Mouse (Mus musculus) heart, postnatal 10 days (tissue): ENCODE results near the gene Eml1. TPM values are rescaled to one million over a fixed set of nuclear protein-coding genes. Genes with fewer than 3 reads are reported as not detected.

Source experiments
- DNase-seq, 2 experiments: peaks; one replicate each; pipeline ENCODE4 v3.0.0; 2021
- intact Hi-C: fragments of 180-260 bp; cut with DNase I; formaldehyde crosslinking; loops from one replicate; pipeline ENCODE4 v1.15.1; 2025
- total RNA-seq, 2 experiments: library from RNA; stranded (reverse); gene quantifications; 2 replicates each; pipeline ENCODE4 v1.2.3; 2021

Gene Eml1
- total RNA-seq, 2 experiments from 2014 or later: 82.1 to 94.6 TPM

- DNase-seq: no peak
- intact Hi-C loops: no loop called here
Observed at GRCm38 (mm10) chr12:108371429-108371765, 640 bp downstream of the Eml1 start.

DNA sequence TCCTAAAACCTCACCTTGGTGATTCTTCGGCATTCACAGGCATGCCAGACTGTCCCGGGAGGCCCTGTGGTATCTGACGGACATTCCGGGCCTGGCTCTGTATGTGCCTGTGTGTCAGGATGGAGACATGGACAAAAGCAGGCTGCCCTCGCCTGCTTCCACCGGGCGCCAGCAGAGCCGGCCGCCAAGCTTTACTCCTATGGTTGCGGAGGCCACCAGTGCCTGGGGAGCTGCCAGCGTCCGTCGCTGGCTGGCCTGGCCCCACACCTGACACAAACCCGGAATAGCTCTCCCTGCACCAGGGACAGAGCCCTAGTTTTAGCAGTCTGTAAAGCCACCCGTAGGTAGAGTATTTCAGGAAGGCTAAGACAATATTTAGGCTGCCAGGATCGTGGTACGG lies 1.5 kb downstream of the Eml1 start:
- intact Hi-C loops: loop anchor here (2.0 kb wide), 1 partner anchor 15 kb away; no protein-coding TSS in a partner anchor
- DNase-seq: peak; percentile 73 to 79

GRCm38 (mm10) chr12:108373611-108374010 lies 2.9 kb downstream of the Eml1 start:
- no peak for DNase-seq
- intact Hi-C loops: loop anchor here (2.0 kb wide), 1 partner anchor 13 kb away; no protein-coding TSS in a partner anchor

DNA sequence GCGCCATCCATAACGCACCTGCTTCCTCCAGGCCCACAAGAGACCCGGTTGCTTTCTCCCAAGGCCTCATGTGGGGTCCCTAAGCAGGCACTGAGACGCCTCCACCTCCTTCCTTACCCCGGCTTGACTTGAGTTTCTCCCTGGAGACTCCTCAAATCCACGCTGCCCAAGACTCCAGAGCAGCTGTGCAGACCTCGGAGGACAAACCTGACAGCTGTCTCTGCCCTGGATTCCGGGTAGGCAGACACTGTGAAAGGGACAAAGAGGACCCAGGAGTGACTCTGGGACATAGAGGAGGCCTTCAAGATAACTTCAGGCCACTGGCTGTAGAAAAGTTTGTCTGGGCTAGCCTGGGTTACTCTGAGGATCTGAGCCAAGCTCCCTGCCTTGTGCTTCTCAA lies 3.9 kb downstream of the Eml1 start:
- DNase-seq: no peak
- intact Hi-C loops: no loop called here

DNA sequence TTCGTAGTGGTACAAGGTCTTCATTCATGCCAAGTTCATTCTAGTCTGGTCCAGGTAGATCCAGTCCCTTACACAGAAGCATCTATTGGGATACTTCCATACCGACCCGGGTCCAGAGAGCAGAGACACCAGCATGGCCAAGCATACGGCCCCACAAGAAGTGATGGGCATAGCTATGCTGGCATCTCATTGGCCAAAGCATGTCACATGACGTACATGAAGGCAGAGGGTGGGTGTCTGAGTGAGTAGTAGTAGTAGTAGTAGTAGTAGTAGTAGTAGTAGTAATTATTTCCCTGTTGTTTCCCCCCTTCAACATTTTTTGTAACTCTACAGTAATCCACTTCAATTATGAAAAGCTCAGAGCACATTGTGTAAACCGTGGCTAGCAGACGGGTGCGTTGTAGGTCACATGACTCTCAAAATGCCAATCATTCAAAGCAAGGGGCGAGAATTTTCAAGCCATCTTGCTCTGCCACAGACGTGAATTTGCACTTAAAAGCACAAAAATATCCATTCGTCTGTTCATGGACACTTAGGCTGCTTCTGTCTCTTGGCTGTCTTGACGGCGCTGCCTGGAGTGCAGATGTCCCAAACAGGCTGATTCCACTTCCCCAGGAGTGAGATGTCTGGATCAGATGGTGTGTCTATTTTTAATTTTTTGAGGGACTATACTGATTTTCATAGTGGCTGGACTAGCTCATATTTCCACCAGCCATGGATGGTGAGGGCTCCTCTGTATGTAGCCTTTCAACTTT lies 7.8 kb downstream of the Eml1 start:
- DNase-seq: no peak
- intact Hi-C loops: no loop called here

- peak; percentile 81 to 87 for DNase-seq
- intact Hi-C loops: loop anchor here (2.0 kb wide), 1 partner anchor 14 kb away; no protein-coding TSS in a partner anchor
Observed at GRCm38 (mm10) chr12:108386476-108387232, 15.9 kb downstream of the Eml1 start.

GRCm38 (mm10) chr12:108389718-108390117 lies 19.0 kb downstream of the Eml1 start:
- DNase-seq: no peak
- intact Hi-C loops: no loop called here

DNA sequence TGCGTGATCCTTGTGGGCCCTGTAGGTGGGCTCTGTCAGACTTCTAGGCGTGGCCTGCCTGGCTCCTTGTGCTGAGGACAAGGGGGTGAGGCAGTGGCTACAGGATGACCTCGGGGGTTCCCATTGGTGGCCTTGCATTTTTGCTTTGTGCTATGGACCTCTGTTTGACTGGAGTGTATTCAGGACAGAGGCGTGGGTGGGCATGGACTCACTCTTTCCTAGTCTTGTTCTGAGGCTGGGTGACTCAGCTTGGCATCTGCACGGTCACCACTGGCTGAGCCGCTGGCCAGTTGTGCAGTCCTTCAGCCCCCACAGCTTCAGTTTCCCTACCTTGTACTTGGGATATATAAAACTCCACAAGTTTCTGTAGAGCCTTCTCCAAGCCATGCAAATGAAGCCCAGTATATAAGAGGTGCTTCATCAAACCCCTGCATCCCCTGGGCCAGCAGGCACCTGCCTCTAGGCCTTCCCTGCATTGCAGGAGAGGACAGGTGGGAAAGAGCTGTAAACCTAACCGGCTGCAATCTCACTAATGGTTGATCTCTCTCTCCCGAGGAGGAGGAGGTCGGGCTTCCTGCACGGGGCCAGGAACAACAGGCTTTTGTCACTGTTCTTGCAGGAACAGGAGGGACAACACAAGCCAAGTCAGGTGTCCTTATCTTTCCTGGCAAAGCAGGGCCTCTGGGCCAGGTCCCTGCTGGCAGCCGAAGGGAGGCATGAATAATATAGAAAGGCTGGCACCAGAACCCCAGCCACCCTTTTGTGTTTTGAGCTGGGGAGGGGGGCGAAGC lies 21.7 kb downstream of the Eml1 start:
- intact Hi-C loops: no loop called here
- DNase-seq: peak; percentile 55 to 70

- intact Hi-C loops: no loop called here
- no peak for DNase-seq
Observed at GRCm38 (mm10) chr12:108393082-108393481, 22.3 kb downstream of the Eml1 start.

GRCm38 (mm10) chr12:108393637-108394036 lies 22.9 kb downstream of the Eml1 start:
- intact Hi-C loops: no loop called here

GRCm38 (mm10) chr12:108394534-108395284 lies 24.0 kb downstream of the Eml1 start:
- DNase-seq: no peak
- intact Hi-C loops: no loop called here

More at GRCm38 (mm10) chr12:108393637-108394036, 22.9 kb downstream of the Eml1 start:
- peak; percentile 95 to 96 for DNase-seq

- intact Hi-C loops: no loop called here
- DNase-seq: no peak
Observed at GRCm38 (mm10) chr12:108395285-108395660, 24.5 kb downstream of the Eml1 start.

- no peak for DNase-seq
- intact Hi-C loops: no loop called here
Observed at GRCm38 (mm10) chr12:108396081-108396947, 25.6 kb downstream of the Eml1 start.

DNA sequence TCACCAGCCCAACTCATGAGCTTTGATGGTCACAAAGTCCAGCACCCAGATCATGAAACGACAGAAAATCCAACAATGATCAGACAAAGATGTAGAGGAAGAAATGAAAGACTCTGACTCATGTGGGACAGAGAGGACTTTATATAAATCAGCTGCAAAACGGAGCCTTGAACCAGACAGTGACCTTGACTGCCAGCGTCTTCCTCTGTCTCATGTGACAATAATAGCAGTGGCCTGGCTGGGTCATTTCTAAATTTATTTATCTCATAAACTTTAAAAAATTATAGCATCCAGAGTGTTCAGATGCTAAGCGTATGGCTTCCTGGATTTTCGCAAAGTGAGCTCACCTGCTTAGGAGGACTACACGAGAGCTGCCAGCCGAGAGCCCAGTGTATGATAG lies 27.9 kb downstream of the Eml1 start:
- intact Hi-C loops: no loop called here
- DNase-seq: no peak

DNA sequence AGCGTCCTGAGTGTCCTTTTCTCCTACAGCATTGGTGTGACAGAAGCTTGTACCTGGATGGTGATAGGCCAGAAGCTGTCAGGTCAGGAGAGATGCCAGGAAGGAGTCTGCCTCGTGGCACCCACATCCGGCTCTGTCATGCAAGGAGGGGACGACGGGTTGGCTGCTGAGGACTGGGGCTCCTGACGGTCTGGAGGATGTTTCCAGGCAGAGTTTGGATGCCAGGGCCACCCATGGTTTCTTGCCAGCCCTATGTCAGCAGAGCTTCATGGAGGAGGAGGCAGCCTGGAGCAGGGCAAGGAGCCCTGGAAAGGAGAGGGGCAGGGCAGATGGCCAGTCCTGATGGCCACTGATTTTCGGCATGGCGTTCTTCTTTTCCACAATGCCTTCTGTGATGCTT lies 28.4 kb downstream of the Eml1 start:
- intact Hi-C loops: no loop called here
- no peak for DNase-seq

GRCm38 (mm10) chr12:108400951-108401350 lies 30.2 kb downstream of the Eml1 start:
- DNase-seq: no peak
- intact Hi-C loops: no loop called here

DNA sequence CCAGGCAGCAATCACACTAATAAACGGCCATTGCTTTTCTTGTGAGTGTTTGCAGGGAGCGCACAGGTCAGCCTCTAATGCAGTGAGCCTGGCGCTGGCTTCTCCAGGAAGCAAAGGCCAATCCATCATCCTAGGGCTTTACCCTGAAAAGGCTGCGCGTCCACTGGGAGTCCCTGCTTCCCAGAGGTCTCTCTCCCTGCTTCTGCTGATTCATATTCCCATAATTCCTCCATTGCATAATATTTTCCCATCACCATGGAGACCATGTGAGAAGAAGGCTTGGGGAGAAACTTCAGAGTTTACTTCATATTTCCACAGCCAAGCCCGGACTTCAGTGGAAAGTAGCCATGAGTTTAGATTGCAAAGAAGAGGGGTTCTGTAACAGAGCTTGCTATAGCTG lies 33.2 kb downstream of the Eml1 start:
- intact Hi-C loops: no loop called here
- DNase-seq: peak; percentile 54 to 69

GRCm38 (mm10) chr12:108409100-108409499 lies 38.3 kb downstream of the Eml1 start:
- DNase-seq: no peak
- intact Hi-C loops: no loop called here

- intact Hi-C loops: no loop called here
Observed at GRCm38 (mm10) chr12:108410416-108411208, 39.9 kb downstream of the Eml1 start.

More at GRCm38 (mm10) chr12:108410416-108411208, 39.9 kb downstream of the Eml1 start:
- no peak for DNase-seq
